Mouse (Mus musculus): ENCODE measurements at regions not wholly inside any gene's neighbourhood (a gene's known extent, or its start where the extent isn't known, plus 50 kb on each side); places are given as distances from the start of the nearest gene placed in this dataset.

DNA sequence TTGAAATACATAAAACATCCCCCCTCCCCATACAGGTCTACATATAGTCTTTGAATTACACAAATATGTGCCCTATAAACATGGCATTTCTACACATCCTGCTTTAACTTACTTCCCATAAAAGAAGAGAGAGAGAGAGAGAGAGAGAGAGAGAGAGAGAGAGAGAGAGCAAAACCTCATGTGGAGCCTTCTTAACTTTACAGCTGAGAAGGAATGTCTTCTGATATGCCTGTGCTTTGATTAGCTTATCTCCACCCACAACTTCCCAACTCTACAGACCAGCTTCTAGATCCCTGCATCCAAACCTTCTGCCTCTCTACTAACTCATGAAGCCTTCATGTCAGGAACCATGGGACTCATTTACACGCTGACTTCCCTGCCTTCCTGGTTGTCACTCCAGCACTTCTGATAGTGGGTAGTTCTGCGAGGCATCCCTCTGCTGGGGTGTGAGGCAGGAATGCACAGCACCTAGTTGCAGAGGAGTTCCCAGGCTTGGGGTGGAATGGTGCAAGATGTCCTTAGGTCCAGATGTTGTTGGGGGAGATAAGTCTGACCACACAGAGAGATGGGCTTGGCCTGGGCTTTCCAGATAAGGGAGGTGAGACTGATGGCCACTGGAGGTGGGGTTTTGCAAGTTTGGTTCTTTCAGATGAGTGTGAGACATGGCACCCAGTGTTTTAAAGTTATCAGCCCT is 122.4 kb upstream of the Bmp2 start:
- 81% methylated on average over 2 of the region's 2 CpGs for WGBS
- no peak for DNase-seq (ENCODE audit: low read depth, low spot score)

DNA sequence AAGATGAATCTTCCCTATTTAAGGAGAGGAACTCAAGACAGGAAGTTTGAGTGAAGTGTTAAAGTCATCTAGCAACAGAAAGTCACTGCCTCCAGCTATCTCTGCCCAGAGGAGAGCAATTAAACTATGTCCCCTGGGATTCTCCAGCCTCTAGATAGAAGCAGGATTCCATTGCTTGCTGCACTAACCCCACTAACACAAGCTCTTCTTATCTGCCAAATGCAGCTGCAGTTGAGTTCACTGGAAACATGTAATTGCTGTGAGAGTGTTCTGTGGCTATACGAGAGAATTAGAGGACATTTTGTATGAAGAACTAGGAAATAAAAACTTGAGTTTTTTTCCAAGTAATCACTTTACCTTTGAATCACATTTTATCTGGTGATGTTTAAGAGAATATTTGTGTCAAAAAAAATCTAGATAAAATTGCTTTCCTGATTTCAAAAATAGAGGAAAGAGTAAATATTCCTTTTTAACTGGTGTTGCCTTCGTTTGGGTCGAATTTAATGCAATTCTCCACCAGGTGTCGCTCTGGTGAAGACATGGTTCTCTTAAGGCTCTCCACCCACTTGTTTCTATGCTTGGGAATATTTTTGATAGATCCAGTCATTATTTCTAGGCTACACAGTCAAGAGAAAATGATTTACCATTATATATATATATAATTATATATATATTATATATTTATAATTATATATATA is 121.1 kb upstream of the Bmp2 start:
- WGBS = 40% methylated on average over 4 of the region's 4 CpGs
- DNase-seq (ENCODE audit: low read depth, low spot score) = no peak

DNA sequence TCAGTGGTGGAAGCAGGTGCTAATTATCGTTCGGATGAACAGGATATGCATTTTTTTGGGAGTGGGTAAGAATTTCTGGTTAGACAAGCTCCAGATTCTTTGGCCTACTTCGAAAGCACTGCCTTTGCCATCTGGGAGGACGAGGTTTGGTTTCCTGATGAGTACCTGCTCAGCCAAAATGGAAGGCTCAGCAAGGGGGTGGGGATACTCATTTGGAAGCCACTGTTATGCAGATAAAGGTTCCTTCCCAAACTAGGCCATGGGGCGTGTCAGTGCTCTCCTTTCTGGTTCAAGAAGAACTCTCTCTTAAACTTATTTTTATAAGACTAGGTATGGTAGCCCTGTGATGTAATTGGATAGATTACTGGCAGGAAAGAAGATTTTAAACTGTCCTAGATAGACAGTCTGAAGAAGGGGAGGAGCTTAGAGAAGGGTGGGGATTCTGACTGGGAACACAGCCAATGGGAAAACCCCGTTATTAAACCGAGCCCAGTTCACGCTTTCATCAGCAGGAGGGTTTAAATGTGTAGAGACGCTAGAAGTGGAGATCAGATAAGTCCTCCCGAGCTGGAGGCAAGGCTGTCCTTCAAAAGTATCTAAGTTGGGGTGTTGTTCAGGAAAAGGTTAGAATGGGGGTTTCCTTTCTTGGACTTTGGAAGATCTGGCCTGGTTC is 119.7 kb upstream of the Bmp2 start:
- WGBS = 57% methylated on average over 10 of the region's 10 CpGs
- DNase-seq (ENCODE audit: low read depth, low spot score) = no peak

DNA sequence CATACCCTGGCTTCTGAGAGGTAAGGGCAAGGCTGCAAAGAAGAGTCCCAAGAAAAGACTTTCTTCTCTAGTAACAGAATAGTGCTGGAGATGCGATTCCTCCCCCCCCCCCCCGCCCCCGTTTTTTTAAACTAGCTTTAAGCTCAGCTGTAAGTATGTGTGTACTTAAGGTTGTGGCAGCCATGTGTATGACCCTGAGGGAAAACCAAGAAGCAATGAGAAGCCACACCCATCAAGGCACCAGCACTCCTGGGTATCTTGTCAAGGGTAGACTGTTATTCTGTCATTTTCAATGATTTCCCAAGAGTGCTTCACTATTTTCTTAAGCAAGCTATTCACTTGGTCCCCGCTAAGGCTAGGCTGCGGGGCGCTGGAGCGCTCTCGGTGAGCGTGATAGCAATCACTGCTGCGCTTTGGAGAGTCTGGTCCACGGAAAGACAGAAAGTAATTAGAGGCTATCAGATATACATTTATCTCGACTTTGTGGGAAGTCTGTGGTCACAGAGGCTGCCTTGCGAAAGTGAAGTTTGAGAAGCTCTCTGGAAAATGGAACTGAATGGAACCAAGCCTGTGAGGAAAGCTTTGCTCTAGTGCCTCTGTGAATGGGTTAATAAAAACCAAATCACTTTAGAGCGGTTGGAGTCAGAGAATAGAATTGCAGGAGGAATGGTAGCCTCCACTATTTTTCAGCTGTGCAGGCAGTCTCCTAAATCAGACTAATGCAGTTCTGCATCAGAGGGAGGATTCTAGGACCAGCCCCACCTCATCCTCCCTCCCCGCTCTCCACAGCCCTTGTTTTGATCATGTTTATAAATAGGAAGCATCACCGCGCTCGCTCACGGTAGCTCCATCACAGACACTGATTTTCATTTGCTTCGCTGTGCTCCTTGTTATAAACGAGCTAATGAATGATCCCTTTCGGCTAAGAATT is 114.8 kb upstream of the Bmp2 start:
- WGBS = 72% methylated on average over 22 of the region's 22 CpGs
- no peak for DNase-seq (ENCODE audit: low read depth, low spot score)

DNA sequence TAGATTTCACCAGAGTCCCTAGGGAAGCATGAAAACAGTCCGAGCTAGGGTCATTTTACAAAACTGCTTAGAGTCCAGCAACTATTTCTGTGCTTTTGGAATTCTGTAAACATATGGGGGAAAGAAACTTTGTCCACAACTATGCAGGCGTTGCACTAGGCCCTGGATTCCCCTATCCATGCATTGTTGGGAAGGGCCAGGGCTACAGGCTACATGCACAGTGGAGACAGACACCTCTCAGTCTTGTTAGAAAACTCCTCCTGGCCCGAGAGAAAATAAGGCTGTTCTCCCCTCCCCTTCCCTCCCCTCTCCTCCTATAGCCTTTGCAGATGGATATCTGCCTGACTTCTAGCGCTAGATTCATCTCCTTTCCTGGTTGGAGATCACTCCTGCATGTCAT is 113.9 kb upstream of the Bmp2 start:
- WGBS = 59% methylated on average over 4 of the region's 4 CpGs
- no peak for DNase-seq (ENCODE audit: low read depth, low spot score)

DNA sequence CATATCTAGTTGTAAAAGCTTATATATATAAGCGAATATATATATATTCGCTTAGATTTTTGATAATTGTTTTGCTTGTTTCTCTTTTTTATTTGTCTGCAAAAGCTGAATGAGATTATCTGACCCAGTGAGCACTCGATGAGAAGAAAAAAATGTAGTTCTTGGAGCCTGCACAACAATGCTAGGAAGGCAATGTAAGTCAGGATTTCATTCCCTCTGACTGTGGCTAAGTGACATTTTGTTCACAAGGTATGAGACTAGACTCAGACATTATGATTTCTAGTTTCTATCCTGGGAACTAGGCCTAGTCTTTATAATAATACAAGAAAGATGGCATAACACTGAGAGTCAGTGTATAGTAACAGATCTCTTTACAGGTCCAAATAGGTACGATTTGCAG is 108.9 kb upstream of the Bmp2 start:
- WGBS = 79% methylated on average over 4 of the region's 4 CpGs
- no peak for DNase-seq (ENCODE audit: low read depth, low spot score)

DNA sequence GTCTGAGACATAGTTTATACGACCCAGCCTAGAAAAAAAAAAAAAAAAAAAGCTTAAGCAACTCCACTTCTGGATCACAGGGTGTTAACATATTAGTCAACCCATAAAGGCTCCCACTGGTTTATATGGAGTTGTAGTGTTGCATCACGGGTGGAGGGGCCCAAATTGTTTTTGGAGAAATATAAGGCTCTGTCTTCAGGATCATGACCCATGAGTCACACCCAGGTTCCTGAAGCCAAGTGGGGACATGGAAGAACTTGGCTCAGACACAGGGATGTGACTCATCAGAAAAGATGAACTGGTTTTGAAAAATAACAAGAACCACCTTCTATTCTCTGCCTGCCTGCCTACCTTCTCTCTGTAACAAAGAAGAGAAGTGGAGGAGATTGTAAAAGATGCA is 108.5 kb upstream of the Bmp2 start:
- no peak for DNase-seq (ENCODE audit: low read depth, low spot score)
- 28% methylated on average over 2 of the region's 2 CpGs for WGBS

DNA sequence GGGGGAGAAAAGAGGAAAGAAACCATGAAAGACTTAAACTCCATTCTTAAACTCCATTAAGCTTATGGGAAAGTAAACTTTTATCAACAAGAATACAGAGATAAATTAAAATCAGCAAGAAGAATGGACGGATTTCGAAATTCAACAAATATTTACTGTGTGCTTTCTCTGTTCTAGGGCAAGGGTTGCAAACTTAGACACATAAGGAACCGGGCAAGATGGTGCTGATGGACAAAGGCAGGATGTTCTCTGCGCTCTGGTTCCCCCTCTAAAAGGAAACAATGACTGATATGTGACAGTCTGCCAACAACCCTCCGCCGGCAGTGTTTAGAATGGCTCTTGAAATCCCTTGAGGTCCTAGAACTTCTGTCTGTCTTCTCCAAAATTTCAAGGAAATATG is 99.0 kb upstream of the Bmp2 start:
- 70% methylated on average over 6 of the region's 6 CpGs for WGBS
- DNase-seq (ENCODE audit: low read depth, low spot score) = no peak

DNA sequence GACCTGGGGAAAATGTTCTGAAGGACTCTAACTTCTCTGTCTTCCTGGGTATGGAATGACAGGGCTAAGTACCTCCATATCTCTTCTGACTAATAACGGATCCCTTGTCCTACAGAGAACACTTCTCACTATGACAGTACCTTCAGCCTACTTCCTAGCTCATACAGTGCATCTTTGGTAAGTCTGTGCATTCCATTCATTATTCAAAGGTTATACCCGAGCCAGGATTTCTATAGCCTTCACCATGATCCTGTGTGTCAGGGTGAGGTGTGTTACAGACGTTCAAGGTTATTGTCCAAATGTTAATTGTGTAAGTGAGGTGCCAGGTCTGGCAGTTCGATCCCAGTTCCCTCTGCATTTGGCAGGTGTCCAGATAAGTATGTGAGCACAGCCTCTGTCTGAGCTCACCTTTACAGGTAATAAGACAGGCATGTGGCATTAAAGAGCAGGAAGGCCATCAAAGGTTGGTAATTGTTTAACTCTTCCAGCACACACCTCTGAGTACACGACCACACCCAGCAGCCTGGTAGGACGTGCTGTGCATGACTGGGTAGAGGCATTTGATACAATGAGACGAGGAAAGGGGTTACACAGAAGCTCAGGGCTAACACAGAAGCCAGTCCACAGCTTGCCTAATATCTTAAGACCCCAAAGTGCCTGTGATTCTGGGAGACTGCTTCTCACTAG is 96.3 kb upstream of the Bmp2 start:
- WGBS = 32% methylated on average over 7 of the region's 7 CpGs
- peak; percentile 60 for DNase-seq (ENCODE audit: low read depth, low spot score)

DNA sequence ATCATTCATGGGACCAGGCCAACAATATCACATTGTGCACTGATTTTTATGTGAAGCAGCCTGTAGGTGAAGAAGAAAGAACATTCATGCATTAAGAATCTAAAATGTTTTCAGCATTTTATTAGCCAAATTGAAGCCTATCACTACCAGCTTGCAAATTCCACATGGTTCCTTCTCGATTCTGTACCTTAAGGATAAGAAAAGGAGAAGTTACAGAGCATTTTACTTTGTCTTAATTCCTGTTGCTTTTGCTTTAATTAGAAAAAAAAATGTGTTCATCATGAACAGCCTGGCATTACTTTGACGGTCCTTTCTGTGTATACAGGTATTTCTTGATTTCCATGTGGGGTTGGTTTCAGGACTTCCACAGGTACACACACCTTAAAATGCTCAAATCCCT is 95.2 kb upstream of the Bmp2 start:
- no peak for DNase-seq (ENCODE audit: low read depth, low spot score)
- 81% methylated on average over 2 of the region's 2 CpGs for WGBS

DNA sequence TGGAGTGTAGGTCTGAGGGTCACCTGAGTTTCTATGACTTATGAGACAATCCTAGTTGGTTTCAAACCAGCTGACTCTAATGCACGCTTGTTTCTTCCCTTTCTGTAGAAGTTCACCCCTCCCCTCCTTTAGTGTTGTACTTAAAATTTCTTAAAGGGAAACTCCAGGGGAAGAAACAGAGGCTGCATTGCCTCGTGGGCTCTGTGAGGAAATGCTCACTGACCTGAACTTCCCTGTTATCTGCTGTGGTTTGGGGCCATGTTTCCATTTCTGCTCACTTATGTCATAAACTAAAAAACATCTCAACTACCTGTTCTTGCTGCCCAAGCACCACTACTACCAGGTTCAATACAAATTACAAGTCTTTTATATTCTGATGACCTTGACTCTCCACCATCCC is 93.2 kb upstream of the Bmp2 start:
- no peak for DNase-seq (ENCODE audit: low read depth, low spot score)
- 39% methylated on average over 2 of the region's 2 CpGs for WGBS

DNA sequence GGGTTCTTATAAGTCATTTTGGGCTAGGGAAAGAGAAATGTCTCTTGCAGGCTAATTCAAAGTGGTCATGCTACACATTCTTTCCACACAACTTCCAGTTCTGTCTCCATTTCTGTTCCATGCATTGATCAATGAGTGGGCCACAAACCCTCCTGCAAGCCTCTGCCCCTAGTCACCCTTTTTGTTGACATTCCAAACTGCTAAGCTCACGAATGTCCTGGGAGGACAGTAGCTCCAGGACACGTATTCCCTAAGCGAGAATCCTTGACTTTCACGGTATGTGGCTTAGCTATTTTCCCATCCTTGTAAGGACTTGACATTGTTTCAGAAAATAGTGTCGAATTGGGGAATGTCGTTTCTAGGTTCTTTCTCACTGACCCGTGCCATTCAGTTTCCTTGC is 91.1 kb upstream of the Bmp2 start:
- DNase-seq (ENCODE audit: low read depth, low spot score) = no peak
- WGBS = 66% methylated on average over 7 of the region's 7 CpGs

DNA sequence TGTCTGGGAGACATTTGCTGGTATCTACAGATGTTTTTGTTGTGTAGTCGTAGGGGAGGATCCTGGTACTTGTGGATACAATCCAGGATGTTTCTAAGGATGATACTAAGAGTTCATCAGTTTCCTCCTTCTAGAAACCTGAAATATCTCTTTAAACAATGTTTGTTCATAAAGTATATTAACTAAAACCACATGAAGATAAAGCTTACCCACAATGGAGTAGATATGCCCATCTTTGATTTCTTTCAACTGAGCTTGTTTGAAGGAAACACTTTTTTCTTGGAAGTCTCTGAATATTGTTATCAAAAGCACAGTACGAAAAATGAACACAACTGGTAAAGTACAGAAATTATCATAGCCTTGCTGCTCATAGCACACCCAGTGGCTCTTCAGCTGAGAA is 89.6 kb upstream of the Bmp2 start:
- WGBS = 91% methylated on average over 2 of the region's 2 CpGs
- DNase-seq (ENCODE audit: low read depth, low spot score) = no peak

DNA sequence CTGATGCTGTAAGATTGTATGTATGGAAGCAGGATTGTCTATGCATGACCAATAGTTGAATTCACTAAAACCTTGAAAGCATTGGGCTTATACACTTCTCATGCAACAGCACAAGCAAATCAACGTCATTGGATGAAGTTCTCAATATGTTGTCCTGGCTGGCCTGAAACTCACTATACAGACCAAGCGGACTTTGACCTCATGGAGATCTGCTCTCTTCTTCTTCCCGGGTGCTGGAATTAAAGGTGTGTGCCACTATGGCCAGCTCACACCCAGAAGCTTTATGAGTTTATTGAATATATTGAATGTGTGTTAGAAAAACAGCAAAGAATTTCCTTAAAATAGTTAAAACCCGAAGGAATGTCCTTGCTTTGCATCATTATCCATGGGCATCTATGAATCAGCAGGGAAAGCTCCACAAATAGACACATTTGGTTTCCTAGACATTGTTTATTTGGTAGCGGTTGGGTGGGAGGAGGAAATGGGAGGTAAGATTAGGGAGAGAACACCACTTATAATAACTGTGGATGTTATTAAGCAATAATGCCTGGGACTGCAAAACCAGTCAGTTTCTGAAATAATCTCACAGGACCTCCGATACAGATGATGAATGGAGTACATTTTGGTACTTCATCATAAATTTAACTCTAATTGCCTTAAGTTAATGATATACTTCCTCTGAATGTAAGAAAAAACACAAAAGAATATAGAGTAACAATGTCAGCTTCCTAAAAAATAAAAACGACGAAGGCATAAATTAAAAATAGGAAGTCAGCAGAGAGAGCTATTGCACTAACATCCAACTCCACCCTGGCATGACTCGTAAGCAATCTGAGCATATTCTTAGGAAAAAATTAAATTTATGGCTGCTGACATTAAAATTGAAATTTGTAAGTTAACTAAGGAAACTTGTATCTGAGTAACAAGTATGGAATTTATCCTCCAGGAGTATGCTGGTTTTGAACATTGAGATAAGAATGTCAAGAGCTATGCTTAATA is 84.5 kb upstream of the Bmp2 start:
- WGBS = 32% methylated on average over 9 of the region's 9 CpGs
- DNase-seq (ENCODE audit: low read depth, low spot score) = peak; percentile 81

DNA sequence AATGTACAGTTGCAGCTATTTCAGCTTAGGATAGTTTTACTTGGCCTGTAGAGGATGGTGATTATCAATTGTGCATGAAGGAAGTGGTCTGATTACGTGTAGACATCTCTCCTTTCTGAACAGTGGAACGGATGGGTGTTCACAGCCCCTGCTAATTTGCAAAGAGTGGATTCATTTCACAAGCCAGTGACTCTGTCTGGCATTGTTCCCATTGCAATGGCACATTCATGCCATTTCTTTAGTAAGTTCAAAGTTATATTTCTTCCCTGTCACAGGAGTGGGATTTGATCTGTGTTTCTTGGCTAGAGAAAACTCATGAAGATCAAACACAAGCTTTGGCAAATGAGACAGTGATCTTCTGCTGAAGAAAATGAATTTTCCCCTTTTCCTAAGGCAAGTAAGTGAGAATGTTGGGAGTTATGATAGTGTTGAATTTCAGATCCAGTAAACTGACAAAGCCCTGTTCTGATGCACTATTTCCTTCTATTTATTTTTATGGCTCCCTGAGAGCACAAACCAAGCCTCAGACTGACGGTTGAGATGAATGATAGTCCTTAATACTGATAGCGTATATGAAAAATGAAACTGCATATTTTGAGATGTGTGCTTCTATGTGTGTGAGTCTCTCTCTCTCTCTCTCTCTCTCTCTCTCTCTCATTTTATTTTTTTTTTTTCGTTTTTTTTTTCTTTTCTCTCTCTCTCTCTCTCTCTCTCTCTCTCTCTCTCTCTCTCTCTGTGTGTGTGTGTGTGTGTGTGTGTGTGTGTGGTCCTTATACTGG is 78.8 kb upstream of the Bmp2 start:
- 57% methylated on average over 5 of the region's 5 CpGs for WGBS

DNA sequence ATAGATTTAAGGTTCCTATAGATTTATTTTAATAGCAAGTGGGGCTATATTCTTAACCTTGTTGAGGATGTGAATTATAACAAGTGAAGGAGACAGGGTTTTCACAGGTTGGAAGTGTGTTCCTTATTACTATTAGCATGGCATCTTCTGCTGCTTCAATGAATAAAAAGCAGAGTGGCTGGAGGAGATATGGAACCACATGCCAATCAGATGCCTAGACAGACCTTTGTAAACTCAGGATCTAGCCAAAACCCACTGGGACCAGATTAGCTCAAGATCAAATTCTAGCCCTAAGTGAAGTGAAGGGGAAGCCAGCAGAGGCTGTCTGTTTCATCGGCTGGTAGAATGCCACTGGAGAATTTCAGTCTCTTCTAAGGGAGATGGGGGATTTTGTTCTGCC is 77.8 kb upstream of the Bmp2 start:
- 86% methylated on average over 1 of the region's 1 CpGs for WGBS
- DNase-seq (ENCODE audit: low read depth, low spot score) = no peak

More for the DNA sequence above, 78.8 kb upstream of the Bmp2 start:
- no peak for DNase-seq (ENCODE audit: low read depth, low spot score)

DNA sequence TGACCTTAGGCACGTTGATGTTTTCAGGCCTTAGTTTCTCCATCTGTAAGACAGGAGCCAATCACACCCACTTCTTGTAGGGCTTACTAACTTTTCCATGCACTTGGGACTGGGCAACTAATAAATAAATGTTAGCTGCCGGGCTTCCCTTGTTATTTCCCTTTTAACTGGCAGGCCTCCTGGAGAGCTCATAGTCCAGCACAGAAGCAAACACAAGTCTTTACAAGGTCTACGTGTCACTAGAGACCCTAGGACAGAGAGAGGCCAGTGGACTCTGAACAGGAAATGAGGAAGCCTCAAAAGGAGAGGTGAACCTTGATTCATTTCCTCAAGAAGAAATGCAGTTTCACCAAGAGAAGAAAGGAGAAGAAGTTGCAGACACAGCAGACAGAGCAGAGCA is 71.1 kb upstream of the Bmp2 start:
- DNase-seq (ENCODE audit: low read depth, low spot score) = no peak

DNA sequence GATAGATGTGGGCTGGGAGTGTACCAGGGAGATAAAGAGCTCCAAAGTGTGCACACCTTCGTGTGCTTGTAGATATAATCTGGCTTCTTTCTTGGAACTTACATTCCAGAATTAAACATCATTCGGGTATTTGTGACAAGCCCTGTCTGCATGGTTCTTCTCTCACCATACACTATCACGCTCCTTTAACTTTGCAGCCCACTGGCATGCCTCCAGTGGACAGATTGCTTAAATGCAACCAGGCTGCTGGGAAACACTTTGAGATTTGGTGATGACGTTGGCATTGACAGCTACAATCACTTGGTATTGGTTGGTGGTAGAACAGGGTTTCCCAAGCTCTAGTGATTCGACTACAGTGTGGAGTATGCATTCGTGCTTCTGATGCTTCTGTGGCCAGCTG is 70.7 kb upstream of the Bmp2 start:
- 74% methylated on average over 6 of the region's 6 CpGs for WGBS
- no peak for DNase-seq (ENCODE audit: low read depth, low spot score)

More for the DNA sequence above, 71.1 kb upstream of the Bmp2 start:
- WGBS = 39% methylated on average over 3 of the region's 3 CpGs

Data from large intestine, adult 2 months (tissue).